Mouse (Mus musculus) erythroid progenitor cell, adult 5-6 weeks (primary cell): ENCODE measurements around the gene Kcnv2. TPM values are rescaled to one million over a fixed set of nuclear protein-coding genes. Genes with fewer than 3 reads are reported as not detected.

Experiments
- ATAC-seq: replicated peaks from 2 replicates; pipeline ENCODE4 v1.8.0; 2016; ENCODE audit warnings: moderate number of reproducible peaks, mild to moderate bottlenecking, moderate TSS enrichment, inconsistent platforms; ENCODE audit not compliant: poor library complexity, low FRiP score, severe bottlenecking
- total RNA-seq, 2 experiments: library from RNA; stranded (forward) in 1 of 2; stranded (reverse) in 1 of 2; fragments of 150-400 nt in 1 of 2; fragments of 186-747, 209-891 nt in 1 of 2; gene quantifications; 2 replicates each; pipeline versions ENCODE4 v1.2.3 to v1.2.4; 2015 to 2017; ENCODE audit warnings: low replicate concordance in 2 of 2

Kcnv2 gene
- total RNA-seq, 2 experiments from 2014 or later = not detected

GRCm38 (mm10) chr19:27360381-27360780 is 38.0 kb downstream of the Kcnv2 start:
- no peak for ATAC-seq

DNA sequence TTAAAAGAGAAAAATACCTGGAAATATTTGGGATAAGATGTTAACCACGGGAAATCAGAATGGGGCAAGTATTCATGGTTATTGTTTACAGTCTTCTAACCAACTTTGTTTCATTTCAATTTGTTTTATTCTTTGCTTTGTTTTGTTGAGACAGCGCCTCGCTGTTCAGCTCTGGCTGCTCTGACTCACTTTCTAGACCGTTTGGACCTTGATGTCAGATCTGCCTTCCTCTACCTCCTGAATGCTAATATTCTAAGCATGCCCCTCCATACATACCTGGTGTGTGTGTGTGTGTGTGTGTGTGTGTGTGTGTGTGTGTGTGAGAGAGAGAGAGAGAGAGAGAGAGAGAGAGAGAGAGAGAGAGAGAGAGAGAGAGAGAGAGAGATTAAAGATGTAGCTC is 41.5 kb downstream of the Kcnv2 start:
- ATAC-seq = no peak

DNA sequence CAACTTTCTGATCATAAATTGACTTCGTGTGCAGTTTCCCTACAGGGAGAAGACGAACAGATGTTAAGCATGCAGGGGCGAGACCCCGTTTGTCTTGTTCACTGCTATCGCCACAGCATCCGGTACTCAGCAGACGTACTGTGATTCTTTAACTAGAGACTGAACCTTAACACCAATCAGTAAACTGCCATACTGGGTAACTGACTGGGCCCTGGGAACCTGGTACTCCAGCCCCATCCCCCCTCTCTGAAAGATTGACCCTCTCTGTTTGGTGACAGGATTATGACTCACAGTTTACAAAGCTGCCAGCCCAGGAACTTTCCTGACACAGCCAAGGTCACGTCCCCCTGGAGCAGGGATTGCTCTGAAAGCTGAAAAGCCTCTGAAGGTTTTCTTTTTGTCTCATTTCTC is 42.1 kb downstream of the Kcnv2 start:
- ATAC-seq = no peak

GRCm38 (mm10) chr19:27366113-27366746 is 43.8 kb downstream of the Kcnv2 start:
- no peak for ATAC-seq

DNA sequence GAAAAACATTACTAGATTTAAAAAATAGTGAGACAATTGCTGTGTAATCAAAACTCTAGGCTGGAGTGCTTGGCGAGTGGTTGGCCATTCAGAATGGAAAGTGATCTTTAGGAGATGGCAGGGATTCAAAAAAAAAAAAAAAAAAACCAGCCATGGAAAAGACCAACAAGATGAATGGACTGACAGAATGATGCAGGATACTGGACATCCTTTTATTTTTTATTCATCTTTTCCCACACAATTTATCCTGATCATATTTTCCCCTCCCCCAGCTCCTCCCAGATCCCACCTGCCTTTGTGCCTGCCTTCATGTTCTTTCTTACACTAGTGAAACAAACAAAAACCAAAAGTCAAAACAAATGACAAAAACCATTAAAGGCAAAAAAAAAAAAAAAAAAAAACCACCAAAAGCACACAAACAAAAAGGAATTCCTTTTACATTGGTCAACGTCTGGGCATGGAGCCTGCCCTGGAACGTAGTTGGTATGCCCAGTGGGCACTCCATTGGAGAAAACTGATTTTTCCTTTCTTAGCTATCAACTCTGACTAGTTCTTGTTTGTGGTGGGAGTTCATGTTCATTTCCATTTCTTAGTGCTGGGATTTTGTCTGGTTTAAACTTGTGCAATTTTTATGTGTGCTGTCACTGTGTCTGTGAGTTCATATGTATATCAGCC is 47.2 kb downstream of the Kcnv2 start:
- no peak for ATAC-seq

GRCm38 (mm10) chr19:27370174-27370573 is 47.8 kb downstream of the Kcnv2 start:
- no peak for ATAC-seq

GRCm38 (mm10) chr19:27370784-27371183 is 48.4 kb downstream of the Kcnv2 start:
- ATAC-seq = no peak

DNA sequence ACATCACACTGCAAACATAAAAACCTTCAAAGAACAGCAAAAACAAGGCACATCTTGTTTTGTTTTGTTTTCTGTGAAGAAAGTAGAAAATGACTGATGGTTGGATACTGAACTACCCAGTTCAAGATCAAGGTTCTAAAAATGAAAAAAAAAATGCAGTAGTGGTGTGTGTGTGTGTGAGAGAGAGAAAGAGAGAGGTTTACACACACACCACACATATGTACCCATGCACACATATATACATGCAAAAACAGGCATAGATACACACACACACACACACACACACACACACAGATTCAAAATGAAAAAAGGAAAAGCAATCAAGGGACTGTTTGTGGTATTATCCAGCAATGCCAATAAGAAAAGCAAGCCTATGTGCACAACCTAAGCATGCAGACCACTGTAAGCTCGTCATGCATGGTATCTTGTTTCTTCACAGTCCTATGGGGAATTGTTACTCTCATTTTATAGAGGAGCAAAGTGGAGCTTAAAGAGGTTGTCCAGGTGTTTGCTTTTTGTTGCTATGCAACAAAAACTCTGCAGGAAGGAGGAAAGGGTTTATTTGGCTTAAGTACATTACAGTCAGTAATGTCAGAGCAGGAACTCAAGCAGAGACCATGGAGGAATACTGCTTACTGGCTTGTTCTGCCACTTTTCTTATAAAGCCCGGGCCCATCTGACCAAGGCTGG is 57.5 kb downstream of the Kcnv2 start:
- ATAC-seq = no peak

DNA sequence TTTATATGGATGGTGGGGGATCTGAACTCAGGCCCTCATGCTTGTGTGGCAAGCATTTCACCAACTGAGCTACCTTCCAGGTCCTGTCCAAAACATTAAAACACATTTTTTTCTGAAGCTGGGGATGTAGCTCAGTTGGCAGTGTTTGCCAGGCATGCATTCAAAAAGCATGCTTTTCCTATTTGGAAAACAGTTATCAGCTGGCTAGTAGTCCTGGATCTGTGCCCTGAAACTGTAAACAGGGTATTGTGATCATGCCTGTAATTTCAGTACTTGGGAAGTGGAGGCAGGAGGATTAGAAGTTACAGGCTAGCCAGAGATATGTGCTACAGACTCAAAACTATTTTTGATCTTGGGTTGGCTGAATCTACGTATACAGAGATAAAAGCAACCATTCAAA is 59.7 kb downstream of the Kcnv2 start:
- no peak for ATAC-seq

DNA sequence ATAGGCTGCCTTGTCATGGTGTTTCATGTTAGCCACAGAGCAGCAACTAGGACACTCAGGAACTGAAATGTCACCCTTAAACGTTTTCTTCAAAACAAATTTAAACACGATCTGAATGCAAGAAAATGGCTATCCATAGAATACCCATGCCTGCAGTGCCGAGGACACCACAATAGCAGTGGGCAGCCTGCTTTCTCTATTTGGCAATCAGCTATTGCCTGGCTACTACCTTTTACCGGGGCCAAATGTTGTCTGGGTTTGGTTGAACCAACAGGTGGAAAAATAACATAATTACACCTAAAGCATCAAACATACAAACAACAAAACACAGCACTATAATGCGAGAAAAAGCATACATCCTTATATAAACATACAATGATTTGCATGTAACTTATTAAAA is 60.9 kb downstream of the Kcnv2 start:
- ATAC-seq = no peak

DNA sequence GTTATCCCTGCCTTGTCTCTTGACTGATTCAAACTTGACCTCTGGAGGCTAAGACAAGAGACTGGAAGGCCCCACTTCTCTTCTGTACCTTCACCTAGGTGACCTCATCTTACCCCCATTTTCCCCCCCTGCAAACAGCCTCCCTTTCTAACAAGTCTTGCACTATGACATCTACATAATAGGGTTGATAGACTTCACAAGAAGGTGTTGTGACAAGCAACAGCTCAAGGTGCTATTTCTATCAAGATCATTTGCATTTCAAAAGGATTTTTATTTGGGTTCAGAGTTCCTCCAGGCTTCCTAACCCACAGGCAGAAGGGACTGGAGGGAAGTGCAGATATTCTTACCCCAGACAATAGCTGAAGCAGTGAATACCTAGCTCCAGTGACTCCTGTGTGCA is 62.9 kb downstream of the Kcnv2 start:
- ATAC-seq = no peak

Other genes with a start within 250 kb of the Kcnv2 start
- not detected in 2 replicates for gene Vldlr, start 106.1 kb upstream of the Kcnv2 start, total RNA-seq (2015; ENCODE audit: low replicate concordance)
- gene Vldlr, start 106.1 kb upstream of the Kcnv2 start, total RNA-seq (2017; ENCODE audit: low replicate concordance) = 0.76 TPM in 1 of 2 replicates, not detected in the other
- 31.9 and 42.9 TPM in 2 replicates for gene Pum3, start 107.2 kb downstream of the Kcnv2 start, total RNA-seq (2015; ENCODE audit: low replicate concordance)
- gene Pum3, start 107.2 kb downstream of the Kcnv2 start, total RNA-seq (2017; ENCODE audit: low replicate concordance) = 23.4 and 57.8 TPM in 2 replicates